ENCODE assay signal across 28 mouse cellular contexts in the genomic region with DNA sequence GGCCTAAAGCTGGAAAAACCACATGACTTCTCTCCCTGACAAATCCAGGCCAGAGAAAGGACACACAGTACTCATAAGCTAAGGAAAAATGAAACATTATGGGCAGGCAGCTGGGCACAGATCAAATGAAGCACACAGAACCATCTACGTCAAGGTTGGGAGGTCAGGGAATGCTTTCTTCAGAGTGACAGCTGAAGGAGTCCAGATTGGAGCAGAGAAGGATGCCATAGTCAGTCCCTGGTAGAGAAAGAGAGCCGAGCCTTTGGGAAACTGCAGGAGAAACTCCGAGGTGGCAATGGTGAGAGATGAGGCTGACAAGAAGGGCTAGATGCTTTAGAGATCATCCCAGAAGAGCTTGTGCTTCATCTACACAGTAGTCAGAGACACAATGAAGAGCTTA.
DNase-seq lines count a peak whose midpoint lies in the region; ATAC-seq and TF ChIP-seq lines count a peak whose summit lies in the region.
"Had no signal": no experiment of that assay in that cellular context is flagged by ENCODE, and none has a peak within 500 bp of the region (broad histone marks: within the 10 kb centered on the region; RNA-seq: fewer than 3 reads in every experiment).

No protein-coding gene starts in this region.

- H3K4me1 ChIP-seq in heart, embryonic 14.5 days (ENCODE audit: control insufficient read depth in 2 of 2, insufficient read depth in 2 of 2, low read length in 2 of 2): peaks cover 2 to 10% of the 10 kb centered on the region in 2 experiments; a peak in 3 of 4 replicates
- H3K4me1 ChIP-seq in heart, embryonic 11.5 days (ENCODE audit: control insufficient read depth, insufficient read depth, low read length): 0 out of 2 replicates have a peak, but pooled peaks cover 4% of the 10 kb centered on the region
- H3K4me1 ChIP-seq in lung, postnatal 0 days (ENCODE audit: insufficient read depth, low read depth, low read length): no peaks in the 10 kb centered on the region
- H3K4me1 ChIP-seq: hindbrain, embryonic 15.5 days; limb, embryonic 10.5 days; limb, embryonic 15.5 days; liver, embryonic 13.5 days; midbrain, embryonic 10.5 days; midbrain, embryonic 15.5 days had no signal

- no peak for TF ChIP-seq CTCF in lung, postnatal 0 days (IDR thresholded peaks at IDR 0.05)

- no peak for ATAC-seq in heart, embryonic 14.5 days (ENCODE audit: insufficient number of reproducible peaks, insufficient read depth, low FRiP score, low read depth)
- ATAC-seq in heart, embryonic 11.5 days (replicated peaks; ENCODE audit: insufficient number of reproducible peaks, low FRiP score, low TSS enrichment): no peak
- ATAC-seq in lung, postnatal 0 days: peak; percentile 63
- ATAC-seq: activated CD4-positive, CD25-positive, alpha-beta regulatory T cell, adult 4 months; forebrain, postnatal 0 days; inflammation-experienced regulatory T-cells, adult 6 months; midbrain, embryonic 15.5 days had no signal

- peaks cover 15% of the 10 kb centered on the region; the same call in 1 of the 2 replicates for H3K36me3 ChIP-seq in heart, embryonic 14.5 days (ENCODE audit: control insufficient read depth, insufficient read depth, low read length)
- H3K36me3 ChIP-seq in heart, embryonic 11.5 days (ENCODE audit: control insufficient read depth, insufficient read depth, low read length): no peaks in the 10 kb centered on the region
- H3K36me3 ChIP-seq in lung, postnatal 0 days (ENCODE audit: insufficient read depth, low read length): no peaks in the 10 kb centered on the region
- H3K36me3 ChIP-seq: hindbrain, embryonic 15.5 days; limb, embryonic 10.5 days; limb, embryonic 15.5 days; liver, embryonic 13.5 days; midbrain, embryonic 10.5 days; midbrain, embryonic 15.5 days had no signal

- intact Hi-C loops in gastrocnemius, postnatal 14 days (cut with DNase I; ENCODE audit: low total_unique reads): no loop called here

- TF ChIP-seq EP300 in lung, postnatal 0 days (IDR thresholded peaks at IDR 0.05): peak; percentile 42; the same call in 1 of the 2 replicates

- no peaks in the 10 kb centered on the region for H3K9me3 ChIP-seq in heart, embryonic 14.5 days (ENCODE audit: control insufficient read depth, low read length)
- H3K9me3 ChIP-seq in heart, embryonic 11.5 days (replicated peaks; ENCODE audit: control insufficient read depth, low read length): no peaks in the 10 kb centered on the region
- H3K9me3 ChIP-seq in lung, postnatal 0 days (ENCODE audit: low read length): no peaks in the 10 kb centered on the region
- H3K9me3 ChIP-seq: hindbrain, embryonic 15.5 days; limb, embryonic 10.5 days; limb, embryonic 15.5 days; liver, embryonic 13.5 days; midbrain, embryonic 10.5 days; midbrain, embryonic 15.5 days had no signal

- peak; percentile 58 to 76 for DNase-seq in adrenal gland, adult (ENCODE audit: inconsistent age in 2 of 2, low spot score in 1 of 2)
- DNase-seq in adrenal gland, postnatal 4 days (ENCODE audit: low spot score in 2 of 2): no peak
- DNase-seq in lung, postnatal 0 days (ENCODE audit: low spot score): peak; percentile 28
- DNase-seq in lung, postnatal 4 days: no peak
- no peak for DNase-seq in gastrocnemius, postnatal 14 days
- DNase-seq: adrenal gland, postnatal 14 days; cerebellum, adult 18-20 months; cerebellum, postnatal 10 days; forebrain, postnatal 0 days; gastrocnemius, postnatal 10 days; kidney, adult 11 months; kidney, postnatal 14 days; layer of hippocampus, adult 9-11 months; liver, embryonic 13.5 days; right cerebral cortex, adult 18-20 months; spleen, adult 18-20 months; thymus, postnatal 14 days had no signal

- no peaks in the 10 kb centered on the region for H3K27me3 ChIP-seq in heart, embryonic 14.5 days (ENCODE audit: control insufficient read depth, insufficient read depth, low read length)
- no peaks in the 10 kb centered on the region for H3K27me3 ChIP-seq in heart, embryonic 11.5 days (ENCODE audit: control insufficient read depth, insufficient read depth, low read length)
- no peaks in the 10 kb centered on the region for H3K27me3 ChIP-seq in lung, postnatal 0 days (replicated peaks; ENCODE audit: insufficient read depth, low read length)
- H3K27me3 ChIP-seq: CH12.LX; hindbrain, embryonic 15.5 days; limb, embryonic 15.5 days; liver, embryonic 13.5 days; midbrain, embryonic 15.5 days had no signal

- peak overlapping the region; percentile 0 to 59; a peak in 3 of 4 replicates for H3K27ac ChIP-seq in heart, embryonic 14.5 days (replicated peaks in 1 of 2; ENCODE audit: control insufficient read depth in 1 of 2, insufficient read depth in 1 of 2, low read depth in 2 of 2, low read length in 2 of 2)
- no peak overlapping the region for H3K27ac ChIP-seq in heart, embryonic 11.5 days (ENCODE audit: low read depth, low read length)
- no peak overlapping the region for H3K27ac ChIP-seq in lung, postnatal 0 days (ENCODE audit: low read length)
- H3K27ac ChIP-seq: hindbrain, embryonic 15.5 days; limb, embryonic 10.5 days; limb, embryonic 15.5 days; liver, embryonic 13.5 days; midbrain, embryonic 10.5 days; midbrain, embryonic 15.5 days had no signal

- H3K4me3 ChIP-seq in heart, embryonic 14.5 days (ENCODE audit: control insufficient read depth in 1 of 2, insufficient read depth in 1 of 2, low read depth in 1 of 2, low read length in 2 of 2): no peak overlapping the region
- no peak overlapping the region for H3K4me3 ChIP-seq in heart, embryonic 11.5 days (ENCODE audit: low read depth, low read length)
- no peak overlapping the region for H3K4me3 ChIP-seq in lung, postnatal 0 days (ENCODE audit: low read depth, low read length)
- H3K4me3 ChIP-seq: erythroblast, embryonic 14.5 days; hindbrain, embryonic 15.5 days; limb, embryonic 10.5 days; limb, embryonic 15.5 days; liver, embryonic 13.5 days; midbrain, embryonic 10.5 days; midbrain, embryonic 15.5 days had no signal

- no peak overlapping the region for H3K9ac ChIP-seq in heart, embryonic 14.5 days (ENCODE audit: low read length)
- no peak overlapping the region for H3K9ac ChIP-seq in heart, embryonic 11.5 days (ENCODE audit: low read depth, low read length)
- H3K9ac ChIP-seq in lung, postnatal 0 days (replicated peaks; ENCODE audit: low read depth): no peak overlapping the region
- H3K9ac ChIP-seq: forebrain, postnatal 0 days; hindbrain, embryonic 15.5 days; limb, embryonic 15.5 days; liver, embryonic 13.5 days; midbrain, embryonic 15.5 days had no signal

- WGBS in heart, embryonic 14.5 days: 27% methylated on average over 3 of the region's 3 CpGs
- 47% methylated on average over 3 of the region's 3 CpGs for WGBS in heart, embryonic 11.5 days (ENCODE audit: insufficient replicate concordance)
- 59% methylated on average over 3 of the region's 3 CpGs for WGBS in lung, postnatal 0 days

- no peak overlapping the region for H3K4me2 ChIP-seq in heart, embryonic 14.5 days (ENCODE audit: low read length)
- H3K4me2 ChIP-seq in heart, embryonic 11.5 days: no peak overlapping the region
- no peak overlapping the region for H3K4me2 ChIP-seq in lung, postnatal 0 days (replicated peaks; ENCODE audit: low read depth, low read length)
- H3K4me2 ChIP-seq: hindbrain, embryonic 15.5 days; limb, embryonic 15.5 days; liver, embryonic 13.5 days; midbrain, embryonic 15.5 days had no signal

Comparison
In these comparisons a context has a peak if more than half of its experiments do, and no peak if none do; other contexts are left out.
1. DNase-seq: peak in adrenal gland, adult (2 of 2) and lung, postnatal 0 days (single experiment); none in adrenal gland, postnatal 4 days (0 of 2), lung, postnatal 4 days (0 of 2) and gastrocnemius, postnatal 14 days (single experiment).
2. H3K27ac ChIP-seq: peak in heart, embryonic 14.5 days (2 of 2); none in heart, embryonic 11.5 days (single experiment) and lung, postnatal 0 days (single experiment).